Mouse (Mus musculus) ES-CJ7 (cell line): ENCODE results near the gene Gm5105.

Experiments used
- DNase-seq: peaks from one replicate; pipeline ENCODE4 v3.0.0; 2011; ENCODE audit warnings: low read depth, low spot score

The Gm5105 gene

GRCm38 (mm10) chr3:138069756-138070511 is 2.7 kb upstream of the Gm5105 start:
- DNase-seq: no peak

GRCm38 (mm10) chr3:138068103-138068502 is 915 bp upstream of the Gm5105 start:
- no peak for DNase-seq

- DNase-seq: no peak
Observed at GRCm38 (mm10) chr3:138066348-138066856, 786 bp downstream of the Gm5105 start.

- DNase-seq: no peak
Observed at GRCm38 (mm10) chr3:138065930-138066329, 1.3 kb downstream of the Gm5105 start.

- DNase-seq: no peak
Observed at GRCm38 (mm10) chr3:138064732-138065645, 2.2 kb downstream of the Gm5105 start, which contains the start of gene 1110002E22Rik. Gene 1110002E22Rik (plus strand): TSS chr3:138065052.

GRCm38 (mm10) chr3:138063731-138064329 is 3.4 kb downstream of the Gm5105 start:
- no peak for DNase-seq

- no peak for DNase-seq
Observed at GRCm38 (mm10) chr3:138062673-138063072, 4.5 kb downstream of the Gm5105 start.

- no peak for DNase-seq
Observed at GRCm38 (mm10) chr3:138061205-138061911, 5.8 kb downstream of the Gm5105 start.

- no peak for DNase-seq
Observed at GRCm38 (mm10) chr3:138060429-138060828, 6.8 kb downstream of the Gm5105 start.

- no peak for DNase-seq
Observed at GRCm38 (mm10) chr3:138058226-138058625, 9.0 kb downstream of the Gm5105 start.

- no peak for DNase-seq
Observed at GRCm38 (mm10) chr3:138056976-138057375, 10.2 kb downstream of the Gm5105 start.

- DNase-seq: no peak
Observed at GRCm38 (mm10) chr3:138053969-138054368, 13.2 kb downstream of the Gm5105 start.

- DNase-seq: no peak
Observed at GRCm38 (mm10) chr3:138051431-138051830, 15.8 kb downstream of the Gm5105 start.

- DNase-seq: no peak
Observed at GRCm38 (mm10) chr3:138050772-138051171, 16.4 kb downstream of the Gm5105 start.

- DNase-seq: no peak
Observed at GRCm38 (mm10) chr3:138049555-138049954, 17.6 kb downstream of the Gm5105 start.

GRCm38 (mm10) chr3:138043316-138043715 is 23.9 kb downstream of the Gm5105 start:
- no peak for DNase-seq

- DNase-seq: peak; percentile 91
Observed at GRCm38 (mm10) chr3:138041591-138042301, 25.4 kb downstream of the Gm5105 start.

GRCm38 (mm10) chr3:138040938-138041337 is 26.2 kb downstream of the Gm5105 start:
- no peak for DNase-seq

GRCm38 (mm10) chr3:138033986-138034385 is 33.2 kb downstream of the Gm5105 start:
- no peak for DNase-seq

GRCm38 (mm10) chr3:138030563-138030962 is 36.6 kb downstream of the Gm5105 start:
- DNase-seq: no peak

- no peak for DNase-seq
Observed at GRCm38 (mm10) chr3:138029351-138029750, 37.8 kb downstream of the Gm5105 start.
